In the genomic region with DNA sequence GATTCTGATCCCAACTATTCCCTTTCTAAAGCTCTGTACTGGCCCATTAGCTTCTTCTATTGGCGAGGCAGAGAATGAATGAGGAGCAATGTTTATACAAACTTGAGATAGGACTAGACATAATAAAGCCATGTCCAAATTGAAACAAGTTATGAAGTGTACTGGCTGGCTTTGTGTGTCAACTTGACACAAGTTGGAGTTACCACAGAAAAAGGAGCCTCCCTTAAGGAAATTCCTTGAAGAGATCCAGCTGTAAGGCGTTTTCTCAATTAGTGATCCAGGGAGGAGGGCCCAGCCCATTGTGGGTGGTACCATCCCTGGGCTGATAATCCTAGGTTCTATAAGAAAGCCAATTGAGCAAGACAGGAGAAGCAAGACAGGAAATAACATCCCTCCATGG, we compare ENCODE assay signal across 26 mouse cellular contexts.
A peak's percentile ranks its signal among the peaks of the same experiment; 100 is the strongest.
DNase-seq lines count a peak whose midpoint lies in the region; ATAC-seq lines count a peak whose summit lies in the region.
"Had no signal": no experiment of that assay in that cellular context is flagged by ENCODE, and none has a peak within 500 bp of the region (broad histone marks: within the 10 kb centered on the region; RNA-seq: fewer than 3 reads in every experiment).

No protein-coding gene starts in this region.

- H3K27me3 ChIP-seq in heart, embryonic 11.5 days (ENCODE audit: control insufficient read depth, insufficient read depth, low read length): no peaks in the 10 kb centered on the region
- H3K27me3 ChIP-seq in lung, embryonic 15.5 days: no peaks in the 10 kb centered on the region
- H3K27me3 ChIP-seq: forebrain, embryonic 15.5 days; limb, embryonic 15.5 days; neural tube, embryonic 15.5 days had no signal

- WGBS in heart, embryonic 11.5 days (ENCODE audit: insufficient replicate concordance): 51% methylated on average over 2 of the region's 2 CpGs
- WGBS in lung, embryonic 15.5 days: 31% methylated on average over 2 of the region's 2 CpGs

- H3K9me3 ChIP-seq in heart, embryonic 11.5 days (replicated peaks; ENCODE audit: control insufficient read depth, low read length): no peaks in the 10 kb centered on the region
- H3K9me3 ChIP-seq in lung, embryonic 15.5 days: no peaks in the 10 kb centered on the region
- H3K9me3 ChIP-seq: embryonic facial prominence, embryonic 10.5 days; forebrain, embryonic 15.5 days; limb, embryonic 15.5 days; neural tube, embryonic 15.5 days had no signal

- H3K36me3 ChIP-seq in heart, embryonic 11.5 days (ENCODE audit: control insufficient read depth, insufficient read depth, low read length): no peaks in the 10 kb centered on the region
- no peaks in the 10 kb centered on the region for H3K36me3 ChIP-seq in lung, embryonic 15.5 days
- H3K36me3 ChIP-seq: embryonic facial prominence, embryonic 10.5 days; forebrain, embryonic 15.5 days; limb, embryonic 15.5 days; neural tube, embryonic 15.5 days had no signal

- no peak for ATAC-seq in heart, embryonic 11.5 days (replicated peaks; ENCODE audit: insufficient number of reproducible peaks, low FRiP score, low TSS enrichment)
- ATAC-seq in lung, embryonic 15.5 days (ENCODE audit: borderline replicate concordance, extremely low read depth, low FRiP score, low TSS enrichment): peak; percentile 72; the same call in 1 of the 2 replicates
- ATAC-seq: CD4-positive, CD25-positive, alpha-beta regulatory T cell, adult 4 months; forebrain, embryonic 15.5 days; inflammation-experienced regulatory T-cells, adult 6 months had no signal

- no peak overlapping the region for H3K4me3 ChIP-seq in heart, embryonic 11.5 days (ENCODE audit: low read depth, low read length)
- H3K4me3 ChIP-seq in lung, embryonic 15.5 days: no peak overlapping the region
- H3K4me3 ChIP-seq: embryonic facial prominence, embryonic 10.5 days; forebrain, embryonic 15.5 days; heart, adult 2 months; limb, embryonic 15.5 days; neural tube, embryonic 15.5 days had no signal

- no peak overlapping the region for H3K27ac ChIP-seq in heart, embryonic 11.5 days (ENCODE audit: low read depth, low read length)
- no peak overlapping the region for H3K27ac ChIP-seq in lung, embryonic 15.5 days
- H3K27ac ChIP-seq: embryonic facial prominence, embryonic 10.5 days; forebrain, embryonic 15.5 days; heart, adult 2 months; hindbrain, embryonic 14.5 days; kidney, postnatal 0 days; limb, embryonic 15.5 days; liver, embryonic 14.5 days; neural tube, embryonic 15.5 days had no signal

- no peak overlapping the region for H3K4me2 ChIP-seq in heart, embryonic 11.5 days
- H3K4me2 ChIP-seq in lung, embryonic 15.5 days: no peak overlapping the region
- H3K4me2 ChIP-seq: forebrain, embryonic 15.5 days; hindbrain, embryonic 14.5 days; limb, embryonic 15.5 days; midbrain, embryonic 11.5 days; neural tube, embryonic 15.5 days had no signal

- no peaks in the 10 kb centered on the region for H3K4me1 ChIP-seq in heart, embryonic 11.5 days (ENCODE audit: control insufficient read depth, insufficient read depth, low read length)
- H3K4me1 ChIP-seq in lung, embryonic 15.5 days: no peaks in the 10 kb centered on the region
- H3K4me1 ChIP-seq: embryonic facial prominence, embryonic 10.5 days; forebrain, embryonic 15.5 days; limb, embryonic 15.5 days; neural tube, embryonic 15.5 days had no signal

- H3K9ac ChIP-seq in heart, embryonic 11.5 days (ENCODE audit: low read depth, low read length): no peak overlapping the region
- no peak overlapping the region for H3K9ac ChIP-seq in lung, embryonic 15.5 days
- H3K9ac ChIP-seq: forebrain, embryonic 15.5 days; hindbrain, embryonic 14.5 days; limb, embryonic 15.5 days; liver, embryonic 14.5 days; neural tube, embryonic 15.5 days had no signal

- DNase-seq in heart, adult 18-20 months: peak; percentile 6 to 22
- DNase-seq in ovary, adult 18-20 months (ENCODE audit: low spot score): peak; percentile 30
- no peak for DNase-seq in ovary, postnatal 10 days (ENCODE audit: low spot score)
- peak; percentile 17 for DNase-seq in lung, postnatal 36 days
- no peak for DNase-seq in cerebellum, adult 11 months
- DNase-seq: adrenal gland, postnatal 14 days; cerebellum, adult 9-11 months; gastrocnemius, postnatal 14 days; kidney, adult 18-20 months; left cerebral cortex, postnatal 4 days; retina, postnatal 1 day; right cerebral cortex, postnatal 25 days; spleen, adult 18-20 months had no signal

Comparison
In these comparisons a context has a peak if more than half of its experiments do, and no peak if none do; other contexts are left out.
1. DNase-seq: peak in heart, adult 18-20 months (2 of 2), ovary, adult 18-20 months (single experiment) and lung, postnatal 36 days (single experiment); none in ovary, postnatal 10 days (single experiment) and cerebellum, adult 11 months (single experiment).